Mouse (Mus musculus) stomach, embryonic 15.5 days (tissue): ENCODE measurements at regions not wholly inside any gene's neighbourhood (a gene's known extent, or its start where the extent isn't known, plus 50 kb on each side); places are given as distances from the start of the nearest gene placed in this dataset.

ENCODE experiments used
- ATAC-seq: fragments of 200-750 bp; cut with Nextera tagmentation; 2 replicates; pipeline ENCODE4 v1.8.0; 2017; ENCODE audit warnings: low read depth, moderate number of reproducible peaks, moderate TSS enrichment; ENCODE audit not compliant: insufficient read depth, low FRiP score
- H3K27ac ChIP-seq: fragments of 300-500 bp; sonication (generic); 2 replicates; pipeline ENCODE4 v1.5.1; 2015; ENCODE audit warnings: mild to moderate bottlenecking, inconsistent platforms
- H3K27me3 ChIP-seq: fragments of 300-500 bp; sonication (generic); replicated peaks from 2 replicates; pipeline ENCODE4 v1.6.1; 2015; ENCODE audit warnings: inconsistent platforms
- H3K36me3 ChIP-seq: fragments of 300-500 bp; sonication (generic); 2 replicates; pipeline ENCODE4 v1.6.1; 2015; ENCODE audit warnings: inconsistent platforms
- H3K4me1 ChIP-seq: fragments of 300-500 bp; sonication (generic); 2 replicates; pipeline ENCODE4 v1.6.1; 2015; ENCODE audit warnings: inconsistent platforms
- H3K4me2 ChIP-seq: fragments of 300-500 bp; sonication (generic); 2 replicates; pipeline ENCODE4 v1.6.1; 2015; ENCODE audit warnings: mild to moderate bottlenecking, inconsistent platforms
- H3K4me3 ChIP-seq: fragments of 300-500 bp; sonication (generic); replicated peaks from 2 replicates; pipeline ENCODE4 v1.5.1; 2015; ENCODE audit warnings: inconsistent platforms
- H3K9ac ChIP-seq: fragments of 300-500 bp; sonication (generic); 2 replicates; pipeline ENCODE4 v1.6.1; 2015; ENCODE audit warnings: inconsistent platforms
- H3K9me3 ChIP-seq: fragments of 300-500 bp; sonication (generic); 2 replicates; pipeline ENCODE4 v1.6.1; 2016; ENCODE audit warnings: inconsistent platforms
- WGBS: fragments of 180-500 bp; shearing (Covaris S2); methylation state at CpG from one replicate; pipeline ENCODE4 v1.1.7; 2015; 5-methylcytosine and 5-hydroxymethylcytosine counted together

DNA sequence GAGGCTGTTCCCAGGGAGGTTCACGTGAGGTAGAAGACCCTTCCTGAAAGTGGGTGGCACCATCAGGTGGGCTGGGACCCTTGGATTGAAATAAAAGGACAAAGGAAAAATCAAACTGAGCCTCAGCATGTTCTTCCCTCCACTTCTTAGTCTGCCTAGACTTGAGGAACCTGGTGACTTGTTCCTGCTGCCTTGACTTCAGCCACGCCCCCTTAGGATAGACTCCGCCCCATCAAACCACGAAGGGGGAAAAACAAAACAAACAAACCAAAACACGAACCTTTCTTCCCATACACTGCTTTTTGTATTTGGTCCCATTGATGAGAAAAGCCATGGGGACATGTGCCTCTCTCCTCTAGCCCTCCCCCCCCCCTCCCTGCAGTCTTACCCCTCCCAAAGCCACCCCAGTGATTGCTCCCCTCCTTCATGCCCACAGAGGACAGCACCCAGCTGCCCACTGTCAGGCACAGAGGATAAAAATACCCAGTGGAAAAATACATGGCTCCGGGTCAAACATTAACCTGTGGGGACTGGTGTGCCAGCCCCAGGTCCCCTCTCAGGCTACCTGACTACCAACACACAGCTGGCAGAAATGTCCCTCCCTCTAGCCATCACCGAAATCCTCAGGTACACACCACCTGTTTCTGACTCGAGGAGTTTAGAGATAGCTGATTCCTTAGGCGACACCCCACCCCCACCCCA, 148.0 kb downstream of the Vegfa start:
- no peak overlapping the region for H3K4me3 ChIP-seq
- no peak; the same call in 1 of the 2 replicates for ATAC-seq
- H3K9ac ChIP-seq, result no peak overlapping the region
- H3K4me1 ChIP-seq, result peaks cover 8% of the 10 kb centered on the region
- no peaks in the 10 kb centered on the region for H3K36me3 ChIP-seq
- no peaks in the 10 kb centered on the region for H3K9me3 ChIP-seq
- no peak overlapping the region for H3K4me2 ChIP-seq
- WGBS, result 59% methylated on average over 9 of the region's 9 CpGs
- no peak overlapping the region for H3K27ac ChIP-seq
- no peaks in the 10 kb centered on the region for H3K27me3 ChIP-seq

DNA sequence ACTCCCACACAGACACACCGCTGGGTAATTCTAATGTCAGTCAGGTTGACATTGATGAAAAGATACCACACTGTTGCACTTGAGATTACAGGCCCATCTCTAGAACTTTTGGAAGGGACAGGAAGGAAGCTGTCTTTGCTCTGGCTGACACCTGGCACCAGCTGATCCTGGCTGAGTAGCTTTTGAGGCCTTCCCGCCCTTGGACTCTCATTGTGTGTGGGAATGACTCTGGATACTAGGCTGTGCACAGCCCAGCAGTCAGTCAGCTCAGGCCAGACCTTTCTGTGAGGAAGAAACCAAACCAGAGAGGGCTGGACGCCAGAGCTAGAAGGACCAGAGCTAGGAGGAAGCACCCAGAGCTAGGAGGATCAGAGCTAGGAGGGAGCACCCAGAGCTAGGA, 149.0 kb upstream of the 1600014C23Rik start:
- no peak overlapping the region for H3K4me2 ChIP-seq
- H3K9me3 ChIP-seq, result no peaks in the 10 kb centered on the region
- ATAC-seq, result no peak
- H3K36me3 ChIP-seq, result no peaks in the 10 kb centered on the region
- H3K9ac ChIP-seq, result no peak overlapping the region
- no peaks in the 10 kb centered on the region for H3K27me3 ChIP-seq
- H3K4me3 ChIP-seq, result no peak overlapping the region
- H3K27ac ChIP-seq, result no peak overlapping the region
- H3K4me1 ChIP-seq, result peaks cover 8% of the 10 kb centered on the region
- WGBS, result 72% methylated on average over 3 of the region's 3 CpGs

DNA sequence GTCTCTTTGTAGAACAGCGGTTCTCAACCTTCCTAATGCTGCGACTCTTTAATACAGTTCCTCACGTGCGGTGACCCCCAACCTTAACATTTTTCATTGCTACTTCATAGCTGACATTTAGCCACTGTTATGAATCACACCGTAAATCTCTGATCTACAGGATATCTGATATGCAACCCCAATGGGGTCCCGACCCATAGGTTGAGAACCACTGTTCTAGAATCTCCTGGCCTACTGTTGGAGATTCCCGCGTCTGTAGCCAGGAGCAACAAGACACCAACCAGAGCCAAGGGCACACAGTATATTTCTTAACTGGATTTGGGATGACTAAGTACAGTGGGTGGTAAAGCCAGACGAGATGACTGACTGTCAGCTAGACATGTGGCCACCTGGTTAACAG, 147.6 kb upstream of the 1600014C23Rik start:
- Histone ChIP-seq H3K4me2 (no peak overlapping the region), H3K27ac (no peak overlapping the region), H3K9ac (no peak overlapping the region), H3K9me3 (no peaks in the 10 kb centered on the region), H3K36me3 (no peaks in the 10 kb centered on the region), H3K27me3 (no peaks in the 10 kb centered on the region), H3K4me1 (peaks cover 2% of the 10 kb centered on the region), H3K4me3 (no peak overlapping the region)
- no peak for ATAC-seq
- 90% methylated on average over 9 of the region's 9 CpGs for WGBS

DNA sequence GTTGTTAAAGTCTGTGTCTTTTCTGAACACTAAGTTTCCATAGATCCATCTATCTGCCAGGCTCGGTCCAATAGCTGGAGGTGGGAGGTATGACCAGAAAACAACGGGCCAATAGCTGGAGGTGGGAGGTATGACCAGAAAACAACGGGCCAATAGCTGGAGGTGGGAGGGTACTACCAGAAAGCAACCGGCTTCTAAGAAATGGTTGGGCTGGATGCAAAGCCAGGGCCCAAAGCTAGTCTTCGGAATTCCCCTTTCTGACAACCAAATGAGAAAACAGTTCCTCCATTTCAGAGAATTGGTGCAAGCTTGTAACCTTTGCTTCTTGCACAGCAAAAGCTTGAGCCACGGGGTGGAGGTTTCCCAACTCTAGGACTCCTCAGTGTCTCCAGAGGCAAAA, 147.1 kb upstream of the 1600014C23Rik start:
- no peak for ATAC-seq
- H3K4me2 ChIP-seq, result no peak overlapping the region
- 85% methylated on average over 6 of the region's 6 CpGs for WGBS
- no peak overlapping the region for H3K27ac ChIP-seq
- no peaks in the 10 kb centered on the region for H3K27me3 ChIP-seq
- no peak overlapping the region for H3K9ac ChIP-seq
- H3K4me1 ChIP-seq, result no peaks in the 10 kb centered on the region; the same call in 1 of the 2 replicates
- no peak overlapping the region for H3K4me3 ChIP-seq
- no peaks in the 10 kb centered on the region for H3K36me3 ChIP-seq
- H3K9me3 ChIP-seq, result no peaks in the 10 kb centered on the region

DNA sequence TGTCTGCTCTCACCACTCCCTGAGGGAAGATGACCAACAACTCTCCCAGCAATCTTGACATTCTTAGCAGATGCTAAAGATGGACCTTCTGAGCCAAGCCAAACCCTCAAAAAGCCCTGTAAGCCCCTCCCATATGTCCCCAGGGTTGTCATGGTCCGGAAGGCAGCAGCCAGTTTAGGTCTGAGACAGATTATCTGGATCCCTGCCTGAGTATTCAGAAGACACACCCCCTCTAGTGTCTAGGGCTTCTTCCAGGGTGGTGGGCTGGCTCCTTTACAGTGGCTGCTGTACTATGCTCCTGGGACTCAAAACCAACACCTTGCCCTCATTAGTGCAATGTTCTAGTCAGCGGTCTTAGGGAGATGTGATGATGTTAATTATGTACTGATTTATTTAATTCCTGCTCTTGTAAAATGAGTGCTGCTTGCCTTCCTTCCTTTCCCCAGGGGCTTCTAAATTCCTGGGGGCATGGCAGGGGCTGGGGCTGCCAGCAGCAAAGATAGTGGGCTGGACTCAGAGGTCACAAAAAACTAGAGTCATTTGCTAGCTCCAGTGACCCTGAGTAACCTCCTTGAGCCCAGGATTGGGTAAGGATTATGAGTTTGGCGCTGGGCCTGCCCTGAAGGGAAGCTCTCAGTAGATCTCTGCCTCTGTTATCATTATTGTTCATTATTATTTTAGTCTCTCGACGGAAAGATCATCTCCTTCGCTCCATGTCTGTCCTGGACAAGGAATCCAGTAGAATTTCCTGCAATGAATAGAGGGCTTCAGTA, 146.0 kb upstream of the 1600014C23Rik start:
- Histone ChIP-seq H3K27me3 (no peaks in the 10 kb centered on the region; the same call in 1 of the 2 replicates), H3K4me2 (no peak overlapping the region), H3K4me1 (no peaks in the 10 kb centered on the region; the same call in 1 of the 2 replicates), H3K9me3 (no peaks in the 10 kb centered on the region), H3K27ac (no peak overlapping the region), H3K4me3 (no peak overlapping the region), H3K36me3 (no peaks in the 10 kb centered on the region), H3K9ac (no peak overlapping the region)
- WGBS, result 76% methylated on average over 6 of the region's 6 CpGs
- ATAC-seq, result no peak

DNA sequence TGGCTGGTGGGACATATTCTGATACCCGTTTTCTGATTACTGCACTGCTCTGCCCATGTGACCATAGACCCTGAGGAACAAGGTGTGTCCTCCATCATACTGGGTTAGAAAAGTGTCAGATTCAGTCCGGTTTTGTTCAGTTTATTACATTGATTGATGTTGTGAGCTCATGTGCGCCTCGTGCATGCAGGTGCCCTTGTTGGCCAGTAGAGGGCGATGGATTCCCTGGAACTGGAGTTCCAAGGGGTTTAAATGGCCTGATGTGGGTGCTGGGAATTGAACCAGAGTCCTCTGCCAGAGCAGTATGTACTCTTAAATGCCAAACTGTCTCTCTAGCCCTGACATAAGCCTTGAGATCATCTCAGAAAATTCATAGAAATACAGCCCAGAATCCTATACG, 144.8 kb upstream of the 1600014C23Rik start:
- Histone ChIP-seq H3K36me3 (no peaks in the 10 kb centered on the region), H3K9ac (no peak overlapping the region), H3K4me2 (no peak overlapping the region), H3K9me3 (no peaks in the 10 kb centered on the region), H3K4me1 (peaks cover 8% of the 10 kb centered on the region; the same call in 1 of the 2 replicates), H3K27me3 (peaks cover 4% of the 10 kb centered on the region), H3K4me3 (no peak overlapping the region), H3K27ac (no peak overlapping the region)
- 86% methylated on average over 6 of the region's 6 CpGs for WGBS
- ATAC-seq, result no peak

DNA sequence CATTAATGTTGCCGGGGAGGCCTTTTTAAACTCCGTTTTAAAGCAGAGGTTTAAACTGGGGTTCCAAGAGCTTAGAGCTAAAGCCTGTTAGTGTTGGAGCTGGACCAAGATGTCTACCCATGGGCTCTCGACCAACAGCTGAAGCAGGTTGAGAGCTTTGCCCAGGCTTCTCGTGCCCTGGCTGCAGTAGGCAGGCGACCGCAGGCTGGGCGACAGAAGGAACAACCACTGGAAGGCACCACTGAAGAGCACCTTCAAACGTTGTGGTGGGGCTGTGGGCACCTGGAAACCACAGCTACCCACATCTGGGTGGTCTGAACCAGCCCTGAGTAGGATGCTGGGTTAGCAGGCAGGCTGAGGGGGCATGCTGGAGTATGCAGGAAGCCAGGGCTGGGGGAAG, 141.7 kb upstream of the 1600014C23Rik start:
- Histone ChIP-seq H3K4me1 (peaks cover 25% of the 10 kb centered on the region), H3K9me3 (no peaks in the 10 kb centered on the region), H3K36me3 (no peaks in the 10 kb centered on the region), H3K4me2 (no peak overlapping the region), H3K9ac (no peak overlapping the region), H3K4me3 (no peak overlapping the region), H3K27ac (no peak overlapping the region), H3K27me3 (peaks cover 12% of the 10 kb centered on the region)
- 78% methylated on average over 8 of the region's 8 CpGs for WGBS
- ATAC-seq, result no peak

DNA sequence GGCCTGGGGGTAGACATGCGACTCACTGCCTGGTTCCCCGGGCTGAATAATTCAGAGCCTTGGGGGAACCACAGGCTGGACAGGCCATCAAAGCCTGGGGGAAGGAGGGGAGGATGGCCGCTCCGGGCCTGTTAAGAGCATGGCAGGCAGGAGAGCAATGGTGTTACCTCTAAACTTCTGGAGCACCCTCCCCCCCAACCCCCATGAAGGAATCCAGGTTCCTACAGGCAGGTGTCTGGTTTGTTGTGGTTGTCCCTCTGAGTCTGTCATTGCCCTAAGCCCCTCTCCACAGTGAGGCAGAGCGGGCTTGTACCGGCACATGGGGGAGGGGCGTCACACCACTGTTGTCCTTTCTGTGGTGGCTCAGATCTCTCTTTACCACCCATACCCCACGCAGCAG, 140.4 kb upstream of the 1600014C23Rik start:
- 24% methylated on average over 8 of the region's 8 CpGs for WGBS
- H3K9ac ChIP-seq, result no peak overlapping the region

DNA sequence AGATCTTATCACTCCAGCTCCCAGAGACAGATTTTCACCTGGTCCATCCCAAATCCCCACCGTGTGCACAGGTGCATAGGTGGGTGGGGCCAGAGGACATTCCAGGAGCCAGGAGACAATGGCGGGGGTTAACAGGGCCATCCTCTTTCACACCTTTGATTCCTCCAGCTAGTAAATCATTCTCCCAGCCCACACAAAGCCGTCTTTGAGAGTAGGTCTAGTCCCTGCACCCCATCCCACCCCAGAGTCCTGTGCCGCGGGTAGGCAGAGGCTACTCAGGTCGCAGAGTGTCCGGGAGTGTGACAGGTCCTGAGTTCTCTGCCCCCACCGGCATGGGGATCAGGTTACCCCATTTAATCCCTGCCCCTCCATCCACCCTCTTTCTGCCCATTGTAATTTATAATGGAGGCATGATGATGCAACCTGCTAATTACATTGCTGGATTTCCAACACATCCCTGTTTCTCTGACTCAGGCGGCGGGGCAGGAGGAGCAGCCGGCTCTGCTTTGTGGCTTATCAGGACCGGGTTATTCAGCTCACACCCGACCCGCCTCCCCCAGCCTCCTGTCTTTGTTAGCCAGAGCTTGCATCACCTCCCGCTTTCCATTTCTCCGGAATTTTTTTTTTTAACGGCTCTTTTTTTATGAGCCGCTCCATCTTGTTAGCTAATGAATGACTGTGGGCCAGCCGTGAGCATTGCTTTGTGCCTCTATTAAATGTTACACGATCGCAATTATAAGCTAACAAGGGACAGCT, 139.7 kb upstream of the 1600014C23Rik start:
- Histone ChIP-seq H3K4me3 (no peak overlapping the region), H3K4me2 (peak overlapping the region; percentile 23), H3K4me1 (peaks cover 30% of the 10 kb centered on the region), H3K27ac (peak overlapping the region; percentile 44; the same call in 1 of the 2 replicates), H3K27me3 (peaks cover 12% of the 10 kb centered on the region), H3K9me3 (no peaks in the 10 kb centered on the region), H3K9ac (no peak overlapping the region), H3K36me3 (no peaks in the 10 kb centered on the region)
- WGBS, result 11% methylated on average over 20 of the region's 21 CpGs
- ATAC-seq, result peak; percentile 19; the same call in 1 of the 2 replicates

More for the DNA sequence above, 140.4 kb upstream of the 1600014C23Rik start:
- H3K27ac ChIP-seq, result peak overlapping the region; percentile 31; the same call in 1 of the 2 replicates
- H3K27me3 ChIP-seq, result peaks cover 12% of the 10 kb centered on the region
- no peak for ATAC-seq
- no peaks in the 10 kb centered on the region for H3K9me3 ChIP-seq
- H3K36me3 ChIP-seq, result no peaks in the 10 kb centered on the region
- peak overlapping the region; percentile 23 for H3K4me2 ChIP-seq
- H3K4me3 ChIP-seq, result no peak overlapping the region
- peaks cover 30% of the 10 kb centered on the region for H3K4me1 ChIP-seq

DNA sequence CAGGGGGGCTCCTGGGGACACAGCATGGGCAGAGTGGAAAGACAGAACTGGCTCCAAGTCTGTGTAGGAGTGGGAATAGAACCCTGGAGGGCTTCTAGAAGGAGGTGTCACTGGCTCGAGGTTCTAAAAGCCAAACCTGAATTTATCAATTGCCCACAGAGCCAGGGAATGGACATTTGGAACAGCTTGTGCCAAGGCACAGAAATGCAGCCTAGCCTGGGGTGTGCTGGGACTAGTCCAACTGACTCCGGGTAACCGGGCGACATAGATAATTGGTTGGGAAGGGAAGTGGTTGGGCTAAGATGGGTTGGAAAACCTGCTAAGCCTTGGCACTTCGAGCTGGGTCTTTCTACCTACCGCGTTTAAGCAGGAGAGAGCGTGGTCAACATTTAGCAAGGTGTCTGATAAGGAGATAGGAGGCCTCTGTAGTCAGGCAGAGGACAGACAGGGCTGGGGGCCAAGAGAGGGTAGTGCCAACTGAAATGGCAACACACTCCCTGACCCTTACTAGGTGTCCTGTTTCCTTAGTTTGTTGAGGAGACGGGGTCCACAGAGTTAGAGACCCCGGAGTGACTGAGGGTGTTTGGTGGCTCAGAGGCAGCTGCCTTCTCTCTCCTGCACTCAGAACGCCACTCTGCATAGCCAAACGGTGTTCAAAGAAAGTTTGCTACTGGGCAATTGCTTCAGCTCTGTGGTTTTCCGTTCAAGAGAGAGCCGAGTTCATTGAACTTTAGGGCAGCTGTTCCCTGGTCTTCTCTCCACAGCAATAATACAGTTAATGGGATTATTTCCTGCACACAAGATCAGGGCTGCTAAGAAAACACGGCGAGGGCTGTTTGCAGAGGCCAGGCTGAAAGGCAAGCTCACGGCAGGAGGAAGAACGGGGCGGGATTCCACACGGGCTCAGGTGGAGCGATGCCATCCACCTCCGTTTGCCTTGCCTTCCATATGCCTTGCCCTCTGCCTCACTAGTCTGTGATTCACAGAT, 138.3 kb upstream of the 1600014C23Rik start:
- Histone ChIP-seq H3K27ac (peak overlapping the region; percentile 59), H3K4me2 (peak overlapping the region; percentile 38; the same call in 1 of the 2 replicates), H3K36me3 (no peaks in the 10 kb centered on the region), H3K9ac (no peak overlapping the region), H3K9me3 (no peaks in the 10 kb centered on the region), H3K27me3 (peaks cover 12% of the 10 kb centered on the region), H3K4me1 (peaks cover 37% of the 10 kb centered on the region), H3K4me3 (no peak overlapping the region)
- WGBS, result 39% methylated on average over 22 of the region's 22 CpGs
- peak; percentile 34; the same call in 1 of the 2 replicates for ATAC-seq

DNA sequence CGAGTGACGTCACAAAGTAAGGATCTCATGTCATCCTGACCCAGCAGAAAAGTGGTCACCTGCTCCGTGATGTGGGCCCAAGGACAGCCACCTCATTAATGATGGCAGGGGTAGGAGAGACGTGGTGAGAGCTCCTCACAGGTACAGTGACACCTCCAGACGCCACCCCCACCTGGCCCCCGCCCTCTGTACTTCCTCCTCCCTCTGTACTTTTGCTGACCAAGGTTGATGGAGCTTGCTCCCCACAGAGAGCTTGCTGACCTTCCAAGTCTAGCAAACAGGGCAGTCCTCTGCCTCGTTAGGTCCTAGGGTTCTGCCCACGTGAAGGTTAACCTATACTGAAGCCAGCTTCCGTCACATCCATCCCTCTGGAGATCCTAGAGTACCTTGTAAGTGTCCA, 137.4 kb upstream of the 1600014C23Rik start:
- no peak overlapping the region for H3K27ac ChIP-seq
- no peaks in the 10 kb centered on the region for H3K9me3 ChIP-seq
- 81% methylated on average over 9 of the region's 9 CpGs for WGBS
- H3K4me1 ChIP-seq, result peaks cover 46% of the 10 kb centered on the region
- no peak for ATAC-seq
- no peak overlapping the region for H3K4me3 ChIP-seq
- H3K9ac ChIP-seq, result no peak overlapping the region
- H3K4me2 ChIP-seq, result no peak overlapping the region
- no peaks in the 10 kb centered on the region for H3K36me3 ChIP-seq
- peaks cover 12% of the 10 kb centered on the region for H3K27me3 ChIP-seq
